Mouse (Mus musculus) gastrocnemius, postnatal 25 days (tissue): Measurements from ENCODE around the gene Arl8a. TPM values are rescaled to one million over a fixed set of nuclear protein-coding genes. Genes with fewer than 3 reads are reported as not detected.

Source experiments
- DNase-seq: peaks from one replicate; pipeline ENCODE4 v3.0.0; 2022
- total RNA-seq, 2 experiments: library from RNA; stranded (reverse); gene quantifications; 1 replicate in 1 of 2; 2 replicates in 1 of 2; pipeline ENCODE4 v1.2.3; 2021

The Arl8a gene
- total RNA-seq, 2 experiments from 2014 or later, result 14.9 to 15.7 TPM

GRCm38 (mm10) chr1:135133678-135134435 is 12.8 kb upstream of the Arl8a start:
- no peak for DNase-seq

DNA sequence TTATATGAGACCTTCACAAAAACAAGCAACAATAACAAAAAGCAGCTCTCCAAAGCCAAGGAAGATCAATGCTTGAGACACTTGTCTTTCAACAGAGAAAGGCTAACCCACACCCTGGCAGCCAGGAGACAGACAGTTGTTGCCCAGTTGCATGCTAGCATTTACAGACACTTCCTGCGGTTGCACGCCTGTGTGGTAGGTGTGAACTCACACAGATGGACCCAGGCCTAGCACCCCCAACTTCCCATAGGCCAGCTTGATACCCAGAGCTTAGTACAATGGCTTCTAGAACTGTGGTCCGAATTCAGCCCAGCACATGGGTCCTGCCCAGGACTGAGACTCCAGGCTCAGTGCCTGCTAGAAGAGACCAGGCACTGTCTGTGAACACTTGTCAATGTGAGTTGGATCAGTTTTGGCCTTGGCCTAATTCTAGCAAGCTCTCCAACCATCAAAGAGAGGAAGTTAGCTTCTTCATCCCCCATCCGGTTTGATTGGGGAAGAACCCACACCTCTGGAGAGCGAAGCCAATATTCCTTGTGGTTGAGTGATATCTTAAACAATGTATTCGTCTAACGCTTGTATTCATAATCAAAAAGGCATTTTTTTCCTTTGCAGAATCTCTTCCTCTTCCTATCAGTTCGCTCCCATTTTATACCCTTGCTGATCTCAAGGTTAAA is 11.4 kb upstream of the Arl8a start:
- no peak for DNase-seq

DNA sequence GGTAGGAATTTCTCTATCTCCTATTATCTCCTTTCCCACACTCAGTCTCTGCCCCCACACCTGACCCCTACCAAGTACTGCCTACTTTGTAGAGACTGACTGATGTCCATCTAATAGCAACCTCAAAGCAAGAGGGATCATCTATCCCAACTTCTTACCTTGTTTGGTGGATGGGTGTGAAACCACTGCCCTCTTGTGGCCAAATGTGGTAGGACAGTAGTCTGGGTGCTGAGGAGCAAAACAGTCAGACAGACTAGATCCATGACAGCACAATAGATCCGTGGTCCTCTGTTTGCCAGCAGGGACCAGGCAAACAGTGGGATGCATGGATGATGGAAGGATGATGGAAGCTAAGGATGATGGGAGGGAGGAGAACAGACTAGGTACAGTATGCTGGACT is 10.1 kb upstream of the Arl8a start:
- no peak for DNase-seq

DNA sequence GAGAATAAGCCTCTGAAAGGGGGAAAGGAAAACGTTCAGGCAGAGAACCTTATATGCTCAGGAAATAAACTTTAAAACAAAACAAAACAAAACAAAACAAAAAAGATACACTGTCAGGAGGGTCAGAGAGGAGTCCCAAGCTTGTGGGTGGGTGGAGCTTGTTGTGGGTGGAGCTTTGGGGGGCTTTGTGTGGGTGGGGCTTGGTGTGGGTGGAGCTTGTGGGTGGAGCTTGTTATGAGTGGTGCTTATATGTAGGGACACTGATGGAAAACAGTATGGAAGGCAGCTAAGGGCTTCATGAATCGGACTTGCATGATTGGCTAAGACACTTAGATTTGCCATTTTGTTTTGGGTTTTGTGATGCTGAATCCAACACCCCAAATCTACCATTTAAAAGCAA is 6.7 kb upstream of the Arl8a start:
- no peak for DNase-seq

DNA sequence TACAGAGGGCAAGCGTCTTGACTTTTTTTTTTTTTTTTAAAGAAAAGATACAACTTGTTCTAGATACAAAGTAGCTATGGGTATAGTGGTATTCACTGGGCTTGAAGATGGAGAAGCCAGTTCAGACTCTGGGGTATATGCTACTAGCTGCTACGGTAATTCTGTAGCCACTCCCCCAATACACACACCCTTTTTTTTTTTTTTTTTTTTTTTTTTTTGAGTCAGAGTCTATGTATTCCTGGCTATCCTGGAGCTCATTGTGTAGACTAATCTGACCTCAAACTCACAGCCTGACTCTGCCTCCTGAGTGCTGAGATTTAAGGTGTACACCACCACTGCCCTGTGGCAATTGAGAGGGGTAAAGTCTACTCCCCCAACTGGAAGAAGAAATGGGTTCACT is 4.2 kb upstream of the Arl8a start:
- DNase-seq, result no peak

DNA sequence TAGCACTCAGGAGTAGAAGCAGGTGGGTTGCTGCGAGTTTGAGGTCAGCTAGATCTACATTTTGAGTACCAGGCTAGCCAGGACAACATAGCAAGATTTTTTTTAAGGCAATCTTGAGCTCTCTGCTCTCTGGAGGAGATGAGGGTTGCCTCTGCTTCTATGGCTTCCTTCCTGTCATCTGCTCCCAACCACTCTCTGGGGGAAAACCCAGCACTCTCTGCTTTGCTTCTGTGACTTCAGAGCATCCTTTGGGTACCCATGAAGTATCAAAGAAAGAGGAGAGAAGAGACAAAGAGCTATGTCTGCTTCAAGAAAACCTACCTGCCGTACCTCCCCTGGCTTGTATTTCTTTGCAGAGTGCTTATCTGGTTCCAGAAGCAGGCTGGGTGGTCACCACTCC is 2.7 kb upstream of the Arl8a start:
- DNase-seq, result no peak

- DNase-seq, result peak; percentile 86
These were observed 500 bp downstream of the Arl8a start for GRCm38 (mm10) chr1:135146946-135147701.

DNA sequence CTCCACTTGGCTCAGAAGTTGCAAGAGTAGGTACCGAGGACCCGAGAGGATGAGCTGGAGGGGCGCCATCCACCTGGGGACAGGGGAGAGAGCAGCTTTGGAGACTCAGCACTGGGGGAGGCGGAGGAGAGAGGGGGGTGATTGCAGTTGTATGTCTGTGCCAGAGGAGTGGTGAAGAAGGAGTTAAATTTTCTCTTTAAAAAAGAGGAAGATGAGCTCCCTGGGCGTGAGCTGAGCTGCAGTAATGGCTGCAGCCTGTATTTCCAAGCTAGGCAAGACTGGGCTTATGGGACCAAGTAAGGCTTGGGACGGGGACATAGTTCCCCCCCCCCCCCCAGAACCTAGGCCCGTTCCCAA is 1.1 kb downstream of the Arl8a start:
- DNase-seq, result no peak

- no peak for DNase-seq
These were observed 1.9 kb downstream of the Arl8a start for GRCm38 (mm10) chr1:135148476-135148875.

GRCm38 (mm10) chr1:135148996-135149395 is 2.4 kb downstream of the Arl8a start:
- DNase-seq, result no peak

DNA sequence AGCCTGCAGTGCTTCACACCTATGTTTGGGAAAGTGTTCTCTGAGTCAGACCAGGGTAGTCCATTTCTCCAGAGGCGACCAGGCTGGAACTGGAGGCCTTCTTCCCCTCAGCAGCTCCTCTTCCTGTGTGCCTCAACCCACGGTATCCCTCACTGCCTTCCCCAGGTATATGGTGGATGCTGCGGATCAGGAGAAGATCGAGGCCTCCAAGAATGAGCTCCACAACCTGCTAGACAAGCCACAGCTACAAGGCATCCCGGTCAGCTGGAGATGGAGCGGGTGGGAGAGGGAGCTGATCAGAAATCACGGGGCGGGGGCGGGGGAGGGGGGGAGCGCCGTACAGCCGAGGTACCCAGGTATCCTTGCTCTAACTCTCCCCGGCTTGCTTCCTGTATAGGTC is 7.4 kb downstream of the Arl8a start:
- no peak for DNase-seq

DNA sequence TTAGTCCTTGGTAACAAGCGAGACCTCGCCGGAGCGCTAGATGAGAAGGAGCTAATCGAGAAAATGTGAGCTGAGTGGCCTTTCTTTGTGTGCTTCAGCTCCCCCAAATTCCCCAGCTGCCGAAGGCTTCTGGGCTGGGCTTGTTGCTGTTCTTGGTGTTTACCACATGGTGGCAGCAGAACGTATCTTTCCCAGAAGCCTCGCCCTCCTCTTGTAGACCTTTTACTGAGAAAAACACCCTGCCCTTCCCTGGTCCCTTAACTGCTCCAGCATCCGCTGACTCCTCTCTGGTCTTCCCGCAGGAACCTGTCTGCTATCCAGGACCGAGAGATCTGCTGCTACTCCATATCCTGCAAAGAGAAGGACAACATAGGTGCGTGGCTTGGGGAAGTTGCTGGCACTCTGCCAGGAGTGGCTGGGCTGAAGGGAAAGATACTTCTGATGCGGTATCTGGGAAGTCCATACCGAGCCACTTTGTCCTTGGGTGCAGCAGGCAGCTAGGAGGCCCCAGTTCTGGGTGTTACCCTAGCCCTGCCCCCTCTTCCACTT is 7.9 kb downstream of the Arl8a start:
- peak; percentile 63 for DNase-seq

DNA sequence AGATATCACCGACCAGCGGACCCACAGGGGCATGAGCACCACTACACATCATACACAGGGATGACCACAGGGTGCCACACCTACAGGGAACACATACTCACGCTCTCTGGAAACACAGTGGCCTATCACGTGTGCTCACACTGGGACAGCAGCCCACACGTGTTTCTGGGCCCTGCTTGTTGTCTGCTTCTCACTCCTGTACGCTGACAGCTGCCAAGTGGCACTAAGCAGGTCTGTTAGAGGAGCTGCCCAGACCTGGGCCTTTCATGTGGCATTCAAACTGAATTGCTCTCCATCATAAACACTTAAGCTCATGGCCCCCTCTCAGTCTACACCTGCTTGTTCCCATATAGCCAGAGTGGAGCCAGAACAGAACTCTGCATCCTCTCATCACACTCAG is 9.7 kb downstream of the Arl8a start:
- DNase-seq, result no peak

DNA sequence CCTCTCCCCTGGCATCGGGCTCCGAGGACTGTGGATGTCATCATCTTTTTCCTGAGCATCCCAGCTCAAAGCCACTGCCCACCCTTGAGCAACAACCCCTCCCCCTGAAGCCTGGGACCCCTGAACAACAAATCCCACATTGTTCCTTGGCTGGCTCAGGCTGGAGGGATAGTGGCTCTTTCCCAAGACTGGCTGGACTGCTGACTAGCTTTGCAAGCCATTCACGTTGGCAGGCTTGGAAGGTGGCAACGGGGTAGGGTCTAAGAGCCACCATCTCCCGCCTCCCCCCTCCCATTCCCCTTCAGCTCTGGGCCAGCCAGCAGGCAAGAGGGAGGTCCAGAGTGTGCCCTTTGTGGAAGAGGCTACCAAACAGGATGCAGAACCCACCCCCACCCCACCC is 12.0 kb downstream of the Arl8a start:
- no peak for DNase-seq

DNA sequence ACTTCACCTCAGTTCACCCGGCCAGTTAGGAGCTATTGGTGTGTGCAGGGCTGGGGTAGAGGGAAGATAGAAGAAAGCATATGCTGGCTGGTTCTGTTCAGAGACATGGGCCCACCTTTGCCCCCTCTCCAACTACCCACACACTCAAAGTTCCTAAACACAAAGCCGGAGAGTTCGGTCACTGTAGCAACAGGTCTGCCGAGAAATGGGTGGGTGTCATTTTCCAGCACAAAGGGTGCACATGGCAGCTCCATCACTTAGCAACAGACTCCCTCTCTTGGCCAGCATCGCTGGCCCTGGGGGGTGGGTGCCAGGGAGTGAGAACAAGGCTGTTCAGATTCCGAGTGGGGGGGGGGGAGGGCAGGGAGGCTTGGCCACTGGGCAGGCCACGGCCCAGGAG is 12.4 kb downstream of the Arl8a start:
- DNase-seq, result no peak

DNA sequence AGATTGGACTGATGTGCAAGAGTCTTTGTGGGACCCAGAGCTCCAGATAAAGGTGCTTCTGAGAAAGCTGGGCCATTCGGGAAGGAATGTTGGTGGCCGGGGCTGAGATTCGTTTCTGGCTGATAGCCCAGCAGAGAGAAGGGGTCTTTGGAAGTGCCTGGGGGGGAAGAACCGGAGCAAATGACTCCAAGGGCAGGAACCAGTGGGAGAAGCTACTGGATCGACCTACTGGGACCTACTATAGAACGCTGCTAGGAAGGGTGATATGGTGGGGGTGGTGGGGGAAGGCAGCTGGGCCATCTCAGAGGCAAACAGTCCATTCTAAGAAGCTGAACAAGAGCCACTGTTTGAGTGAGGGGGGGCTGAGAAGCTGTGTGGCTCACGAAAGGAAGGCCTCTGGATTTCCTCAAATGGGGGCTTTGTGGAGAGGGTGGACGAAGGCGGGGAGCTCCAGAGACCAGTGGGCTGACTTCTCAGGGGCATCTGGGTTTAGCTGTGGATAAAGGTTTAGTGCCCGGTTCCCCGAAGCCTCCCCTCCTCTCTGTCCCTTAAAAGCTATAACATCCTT is 13.0 kb downstream of the Arl8a start:
- DNase-seq, result no peak

- no peak for DNase-seq
These were observed 13.9 kb downstream of the Arl8a start for GRCm38 (mm10) chr1:135160411-135161050.

DNA sequence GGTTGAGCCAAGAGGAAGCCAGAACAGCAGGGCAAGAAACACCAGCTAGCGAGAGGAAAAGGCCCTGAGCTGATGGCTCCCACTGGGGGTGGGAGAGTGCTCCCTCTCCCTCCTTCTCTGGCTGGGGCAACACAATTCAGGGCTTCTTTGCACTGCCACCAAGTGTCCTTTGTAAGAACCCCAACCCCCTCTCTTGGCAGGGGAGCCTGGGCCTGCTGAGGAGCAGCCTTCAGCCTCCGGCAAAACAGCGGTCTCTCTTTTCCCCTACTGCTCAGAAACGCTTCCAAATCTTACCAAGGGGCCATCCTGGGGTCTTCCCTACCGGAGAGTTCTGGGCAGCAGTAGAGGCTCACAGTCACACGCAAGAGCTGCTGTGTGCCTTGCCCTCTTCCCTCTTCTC is 16.1 kb downstream of the Arl8a start:
- DNase-seq, result no peak

- DNase-seq, result no peak
These were observed 20.8 kb downstream of the Arl8a start, which contains the start of gene Gpr37l1 for GRCm38 (mm10) chr1:135167435-135167834. TSS of gene Gpr37l1 (minus strand) at chr1:135167681.

- DNase-seq, result no peak
These were observed 22.0 kb downstream of the Arl8a start for GRCm38 (mm10) chr1:135168453-135169200.

- DNase-seq, result no peak
These were observed 23.1 kb downstream of the Arl8a start for GRCm38 (mm10) chr1:135169556-135170224.
